Mouse (Mus musculus) cerebellum, postnatal 14 days (tissue): ENCODE measurements at regions not wholly inside any gene's neighbourhood (a gene's known extent, or its start where the extent isn't known, plus 50 kb on each side); places are given as distances from the start of the nearest gene placed in this dataset.
"Not testable (repeated sequence)": the region's sequence is repeated elsewhere in the genome, so short reads cannot be mapped to it uniquely, and the experiment has no call there.

Experiments
- DNase-seq, 2 experiments: peaks; one replicate each; pipeline ENCODE4 v3.0.0; 2021; ENCODE audit warnings: mixed read lengths in 2 of 2

- no peak for DNase-seq
Measured at GRCm38 (mm10) chr10:117458271-117459040, 78.6 kb upstream of the Cpsf6 start.

DNA sequence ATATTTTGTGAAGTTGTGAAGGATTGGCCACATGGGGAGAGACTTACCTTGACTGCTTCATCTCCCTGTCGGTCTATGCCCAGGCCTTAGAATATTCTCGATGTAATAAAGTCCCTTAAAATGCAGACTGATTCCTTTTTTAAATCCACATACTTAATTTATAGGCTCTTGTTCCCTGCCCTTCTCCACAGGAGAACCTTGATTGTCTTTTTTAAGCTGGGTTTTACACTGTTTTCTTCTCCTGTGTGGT is 77.8 kb upstream of the Cpsf6 start:
- DNase-seq, result no peak

DNA sequence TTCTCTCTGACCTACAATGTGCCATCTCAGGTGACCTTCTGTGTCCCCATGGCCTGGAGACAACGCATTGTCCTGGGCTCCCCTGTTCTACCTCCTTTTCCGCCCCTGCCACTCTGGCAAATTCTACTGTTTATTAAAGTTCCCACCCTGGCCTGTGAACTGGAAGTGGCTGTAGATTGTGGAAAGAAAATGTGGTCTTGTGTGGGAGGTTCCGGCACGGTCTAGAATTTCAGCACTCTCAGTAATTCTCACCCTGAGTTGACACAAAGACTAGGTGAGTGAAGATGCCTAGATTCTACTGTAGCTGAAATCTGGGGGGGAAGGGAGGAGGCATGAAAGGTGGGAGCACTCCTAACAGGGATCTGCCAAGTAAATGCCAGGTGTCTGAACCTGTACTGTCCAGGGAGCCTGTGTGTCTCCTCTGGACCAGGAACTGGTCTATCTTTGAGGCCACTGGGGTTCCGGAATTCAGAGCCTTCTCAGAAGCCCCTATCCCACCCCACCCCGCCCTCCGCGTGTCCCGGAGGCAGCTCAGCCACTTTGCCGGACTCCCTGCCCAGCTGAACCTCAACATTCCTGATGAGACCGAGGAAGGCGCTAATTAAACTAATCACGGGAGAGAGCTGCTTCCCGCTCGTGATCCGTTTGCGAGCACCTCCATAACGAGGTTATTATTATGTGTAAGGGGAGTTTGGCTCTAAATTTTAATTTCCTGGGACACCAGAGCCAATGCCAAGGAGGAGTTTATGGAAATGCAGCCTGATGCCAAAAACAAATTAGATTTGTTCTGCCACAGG is 77.3 kb upstream of the Cpsf6 start:
- no peak for DNase-seq

DNA sequence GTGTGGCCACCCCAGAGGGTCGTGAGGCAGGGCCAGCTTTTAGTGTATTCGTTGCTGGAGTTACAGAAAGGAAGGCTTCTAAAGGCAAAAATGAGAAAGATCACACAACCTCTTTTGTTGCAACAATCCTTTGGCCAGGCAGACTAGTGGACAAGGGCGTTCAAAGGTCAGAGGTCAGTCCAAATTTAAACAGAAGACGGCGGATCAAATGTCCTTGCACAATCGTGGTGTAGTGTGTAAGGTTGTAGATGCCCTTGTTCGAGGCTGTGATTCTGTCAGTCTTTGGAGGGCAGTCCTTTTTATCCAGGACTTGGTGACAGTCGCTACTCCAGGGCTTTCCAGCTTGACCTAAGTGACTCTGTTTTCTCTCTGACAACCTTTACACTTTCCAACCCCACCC is 76.6 kb upstream of the Cpsf6 start:
- DNase-seq, result no peak

- DNase-seq, result peak; percentile 61 to 76
Measured at GRCm38 (mm10) chr10:117455595-117456302, 75.9 kb upstream of the Cpsf6 start.

DNA sequence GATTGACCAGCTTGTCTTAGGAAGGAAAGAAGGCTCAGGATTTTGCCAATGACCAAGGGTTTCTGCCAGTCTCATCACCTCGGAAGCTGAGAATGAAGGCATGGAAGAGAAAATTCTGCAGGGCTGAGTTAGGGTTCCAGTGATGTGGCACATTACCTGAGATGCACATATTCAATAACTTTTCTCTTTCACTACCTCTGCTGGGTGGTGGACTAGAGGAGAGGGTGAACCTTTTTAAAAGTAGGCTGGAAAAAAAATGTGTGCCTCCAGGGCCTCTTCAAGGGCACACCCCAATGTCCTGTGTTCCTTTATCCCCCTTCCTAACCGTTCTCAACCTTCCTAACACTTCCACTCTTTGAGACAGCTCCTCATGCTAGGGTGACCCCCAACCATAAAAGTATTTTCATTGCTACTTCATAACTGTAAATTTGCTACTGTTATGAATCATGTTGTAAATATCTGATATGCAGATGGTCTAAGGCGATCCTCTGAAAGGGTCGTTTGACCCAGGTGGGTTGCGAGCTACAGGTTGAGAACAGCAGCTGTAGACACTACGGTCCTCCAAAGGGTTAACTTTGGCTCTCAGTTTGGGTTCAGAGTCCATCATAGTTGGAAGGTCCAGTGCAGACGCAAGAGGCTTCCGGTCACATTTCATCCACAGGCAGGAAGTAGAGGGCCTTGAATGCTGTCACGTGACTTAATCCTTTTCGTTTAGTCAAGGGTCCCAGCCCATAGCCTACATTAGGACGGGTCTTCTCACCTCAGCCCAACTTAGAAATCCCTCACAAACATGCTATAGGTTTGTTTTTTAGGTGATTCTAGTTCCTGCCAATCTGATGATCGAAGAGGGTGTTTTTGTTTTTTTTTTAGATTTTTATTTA is 75.1 kb upstream of the Cpsf6 start:
- DNase-seq, result no peak

- no peak for DNase-seq
Measured at GRCm38 (mm10) chr10:117454171-117454500, 74.3 kb upstream of the Cpsf6 start.

GRCm38 (mm10) chr10:117453406-117454170 is 73.8 kb upstream of the Cpsf6 start:
- no peak for DNase-seq

DNA sequence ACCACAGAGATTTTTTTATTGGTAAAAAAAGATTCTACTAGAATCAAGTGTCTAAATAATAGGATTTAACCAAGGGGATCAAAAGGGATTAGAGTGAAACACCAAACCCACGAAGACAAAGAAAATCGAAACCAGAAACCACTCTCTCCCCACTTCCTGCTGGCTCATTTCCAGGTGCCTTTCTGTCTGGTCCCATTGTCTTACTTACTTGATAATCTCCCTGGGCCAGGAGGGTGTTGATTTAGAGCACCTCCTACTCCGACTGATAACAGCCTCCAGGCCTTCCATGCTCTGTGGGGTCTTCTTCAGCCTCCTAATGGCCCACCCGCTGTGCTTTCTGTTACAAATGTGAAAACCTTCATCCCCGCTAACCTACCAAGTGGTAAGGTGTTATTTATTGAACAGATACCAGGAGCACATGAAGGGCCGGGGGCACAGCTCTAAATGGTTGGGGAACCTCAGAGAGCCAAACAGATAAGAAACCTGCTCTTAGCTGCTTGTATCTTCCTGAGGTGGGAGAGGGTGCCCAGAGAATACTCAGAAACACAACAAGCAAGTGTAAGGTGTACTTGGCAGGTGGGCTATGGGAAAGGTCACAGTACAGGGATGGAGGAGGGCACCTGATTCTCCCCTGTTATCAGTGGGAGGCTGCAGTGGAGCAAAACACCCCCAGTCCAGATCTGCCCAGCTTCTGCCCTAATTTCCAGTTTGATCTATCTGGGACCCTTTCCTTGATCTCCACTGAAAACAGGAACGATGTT is 72.6 kb upstream of the Cpsf6 start:
- no peak for DNase-seq

- DNase-seq, result no peak
Measured at GRCm38 (mm10) chr10:117451396-117452185, 71.8 kb upstream of the Cpsf6 start.

- DNase-seq, result no peak
Measured at GRCm38 (mm10) chr10:117450631-117451030, 70.8 kb upstream of the Cpsf6 start.

DNA sequence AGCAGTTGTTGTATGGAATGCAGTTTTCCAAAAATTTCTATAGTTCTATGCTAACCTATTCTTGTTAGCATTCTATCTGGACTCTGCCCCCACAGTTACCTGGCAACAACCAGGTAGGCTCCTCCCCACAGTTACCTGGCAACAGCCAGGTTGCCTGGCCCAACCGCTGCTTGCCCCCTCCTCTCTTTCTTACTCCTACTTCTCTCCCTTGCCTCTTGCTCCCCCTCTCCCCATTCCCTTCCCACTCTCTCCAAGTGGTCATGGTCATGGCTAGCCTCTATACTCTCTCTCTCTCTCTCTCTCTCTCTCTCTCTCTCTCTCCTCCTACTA is 70.4 kb upstream of the Cpsf6 start:
- DNase-seq, result no peak

DNA sequence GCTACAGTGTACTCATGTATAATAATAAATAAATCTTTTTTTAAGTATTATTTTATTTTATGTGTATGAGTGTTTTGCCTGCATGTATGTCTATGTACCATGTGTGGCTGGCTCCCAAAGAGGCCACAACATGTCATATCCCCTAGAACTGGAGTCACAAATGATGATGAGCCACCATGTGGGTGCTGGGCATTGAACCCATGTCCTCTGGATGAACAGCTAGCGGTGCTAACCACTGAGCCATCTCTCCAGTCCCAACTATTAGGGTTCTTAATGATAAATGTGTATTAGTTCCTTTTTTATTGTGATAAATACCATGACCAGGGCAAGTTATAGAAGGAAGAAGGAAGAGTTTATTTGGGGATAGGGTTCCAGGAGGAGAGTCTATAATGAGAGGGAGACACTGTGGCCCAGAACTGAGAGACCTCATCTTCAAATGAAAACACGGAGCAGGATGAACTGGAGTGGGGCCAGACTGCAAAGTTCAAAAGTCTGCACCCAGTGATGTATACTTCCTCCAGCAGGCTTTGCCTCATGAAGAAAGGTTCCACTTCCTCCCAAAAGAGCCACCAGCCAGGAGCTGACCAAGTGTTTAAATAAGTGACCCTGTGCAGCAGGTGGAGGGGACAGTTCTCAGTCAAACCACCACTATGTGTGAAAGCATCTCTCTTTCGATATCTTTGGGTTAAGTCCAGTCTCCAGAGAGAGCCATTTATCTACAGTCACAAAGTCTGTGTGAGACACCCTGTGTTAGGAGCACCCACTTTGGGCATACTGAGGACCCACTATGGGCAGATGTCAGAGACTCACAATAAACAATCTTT is 69.8 kb upstream of the Cpsf6 start:
- no peak for DNase-seq

DNA sequence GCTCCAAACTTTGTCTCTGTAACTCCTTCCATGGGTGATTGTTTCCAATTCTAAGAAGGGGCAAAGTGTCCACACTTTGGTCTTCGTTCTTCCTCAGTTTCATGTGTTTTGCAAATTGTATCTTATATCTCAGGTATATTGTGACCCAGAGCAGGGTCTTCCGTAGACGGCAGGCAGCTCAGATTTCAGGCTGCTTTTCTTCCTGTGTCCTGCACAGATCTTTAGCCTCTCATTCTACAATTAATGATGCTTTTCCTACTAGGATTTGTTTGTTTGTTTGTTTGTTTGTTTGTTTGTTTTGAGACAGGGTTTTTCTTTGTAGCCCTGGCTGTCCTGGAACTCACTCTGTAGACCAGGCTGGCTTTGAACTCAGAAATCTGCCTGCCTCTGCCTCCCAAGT is 69.0 kb upstream of the Cpsf6 start:
- not testable (repeated sequence) for DNase-seq

DNA sequence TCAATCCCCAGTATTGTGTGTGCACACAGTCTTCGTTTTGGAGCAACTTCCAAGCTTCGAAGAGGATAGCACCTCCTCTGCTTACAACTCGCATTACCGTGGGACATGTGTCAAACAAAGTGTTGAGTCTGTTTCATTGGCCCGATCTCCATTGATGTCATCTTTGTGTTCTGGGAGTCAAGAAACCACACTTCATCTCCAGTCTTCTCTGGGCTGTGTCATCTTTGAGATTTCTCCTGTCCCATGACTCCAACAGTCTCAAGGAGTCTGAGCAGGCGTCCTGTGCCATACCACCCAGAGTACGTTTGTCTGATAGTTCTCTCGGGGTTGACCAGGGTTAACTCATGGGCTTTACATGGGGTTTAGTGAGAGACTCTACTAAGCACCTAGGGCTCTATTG is 67.8 kb upstream of the Cpsf6 start:
- DNase-seq, result no peak

DNA sequence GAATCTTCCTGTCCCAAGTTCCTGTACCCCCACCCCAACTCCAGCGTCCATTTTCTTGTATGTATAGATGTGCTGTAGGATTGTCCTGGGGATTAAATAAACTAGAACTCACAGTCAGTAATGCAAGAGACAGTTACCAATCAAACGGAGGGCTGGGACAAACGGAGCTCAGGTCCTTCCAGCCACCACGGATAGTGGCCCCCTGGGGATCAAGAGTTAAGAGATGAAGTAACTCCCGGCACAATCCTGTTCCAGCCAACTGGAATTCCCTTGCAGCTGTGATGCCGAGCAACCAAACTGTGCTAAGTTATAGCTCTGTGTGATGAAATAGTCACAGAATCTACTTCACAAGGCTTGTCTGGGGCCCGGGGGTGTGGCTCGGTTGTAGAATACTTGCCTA is 67.4 kb upstream of the Cpsf6 start:
- DNase-seq, result no peak

GRCm38 (mm10) chr10:117446776-117447175 is 67.0 kb upstream of the Cpsf6 start:
- DNase-seq, result no peak

DNA sequence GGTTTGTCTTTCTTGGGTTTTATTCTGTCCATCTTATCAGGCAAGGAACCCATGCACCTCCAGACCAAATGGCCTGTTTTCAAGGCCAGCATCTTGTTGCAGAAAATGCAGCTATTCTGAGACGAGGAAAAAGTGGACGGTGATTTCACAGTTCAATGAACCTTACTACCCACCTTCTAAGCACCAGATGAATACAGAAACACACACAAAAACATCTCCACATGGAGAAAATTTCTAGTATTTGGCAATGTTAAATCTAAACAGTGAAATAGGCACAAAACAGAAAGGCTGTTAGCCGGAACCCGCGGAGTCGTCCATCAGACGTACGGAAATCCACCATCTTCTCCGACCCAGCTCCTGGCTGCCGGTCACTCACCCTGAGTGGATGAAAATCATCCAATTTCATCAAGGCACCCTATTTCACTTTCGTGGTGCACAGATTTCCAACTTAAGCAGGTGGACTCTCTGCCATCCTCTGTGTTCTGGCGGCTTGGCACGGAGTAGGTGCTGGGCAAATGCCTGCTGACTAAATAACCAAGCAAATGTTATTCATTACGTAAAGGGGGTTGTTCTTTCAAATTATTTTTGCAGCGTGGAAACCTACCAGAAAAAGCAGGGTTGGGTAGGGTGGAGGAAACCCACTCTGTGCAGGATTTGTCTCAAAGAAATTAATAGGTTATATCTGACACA is 66.1 kb upstream of the Cpsf6 start:
- peak; percentile 46 to 65 for DNase-seq

DNA sequence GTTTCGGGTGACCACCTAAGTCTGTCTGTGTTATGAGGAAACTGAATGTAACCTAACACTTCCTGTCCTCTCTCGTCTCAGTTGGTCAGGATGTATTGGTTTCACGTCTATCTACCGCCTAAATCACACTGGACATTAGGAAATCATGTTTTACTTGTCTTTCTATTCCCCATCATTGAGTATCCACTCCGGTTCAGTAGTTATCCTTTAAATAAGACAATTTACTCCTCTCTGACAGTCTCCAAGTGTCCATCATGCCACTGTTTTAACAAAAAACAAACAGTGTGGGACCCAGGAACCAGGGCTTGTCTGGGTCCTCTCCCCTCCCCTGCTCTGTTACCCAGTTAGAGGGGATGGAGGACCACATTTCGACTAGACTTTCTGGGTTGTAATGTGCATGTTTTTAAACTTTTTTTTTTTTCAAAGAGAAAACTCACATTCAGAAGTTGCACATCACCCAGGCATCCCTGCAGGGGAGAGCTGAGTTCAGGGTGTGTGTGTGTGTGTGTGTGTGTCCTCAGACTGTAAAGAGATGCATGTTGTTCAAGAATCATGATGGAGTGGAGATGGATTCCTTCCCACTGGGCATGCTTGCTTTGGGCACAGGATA is 65.5 kb upstream of the Cpsf6 start:
- DNase-seq, result no peak
